Mouse (Mus musculus) bone marrow, adult 2 months (tissue): Measurements from ENCODE around the gene N4bp2l2.

Experiments used
- CTCF ChIP-seq: fragments of 200-500 bp; IDR thresholded peaks from 2 replicates; pipeline ENCODE4 v1.5.1; 2011; ENCODE audit warnings: low read length, control low read depth; ENCODE audit not compliant: control insufficient read depth, insufficient read depth
- POLR2A ChIP-seq: fragments of 200-500 bp; IDR thresholded peaks from 2 replicates; pipeline ENCODE4 v1.6.1; 2011; ENCODE audit warnings: low read depth, mild to moderate bottlenecking, control low read depth, low read length, borderline replicate concordance; ENCODE audit not compliant: control insufficient read depth

GRCm38 (mm10) chr5:150702714-150703113, 36.7 kb upstream of the N4bp2l2 start:
- TF ChIP-seq CTCF (no peak), POLR2A (no peak)
